ENCODE assay signal across 13 mouse cellular contexts in the genomic region with DNA sequence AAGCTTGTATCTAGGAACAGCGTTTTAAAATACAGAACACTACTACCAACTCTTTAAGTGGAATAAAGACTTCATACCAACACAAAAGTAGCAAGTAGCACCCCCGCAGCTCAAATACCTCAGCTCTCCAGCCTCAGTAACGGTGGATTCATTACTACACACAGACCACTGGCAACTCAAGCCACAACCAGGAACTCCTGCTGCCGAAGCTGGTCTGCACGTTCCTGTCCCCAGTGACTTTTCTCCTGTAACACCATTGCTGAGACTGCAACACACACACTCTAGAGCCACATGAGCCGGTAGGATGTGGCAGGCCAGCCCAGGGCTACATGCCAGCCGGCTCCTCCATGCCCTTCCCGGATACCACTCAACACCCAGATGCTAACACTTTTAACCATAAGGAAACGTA. TPM values are rescaled to one million over a fixed set of nuclear protein-coding genes. Genes with fewer than 3 reads are reported as not detected.
DNase-seq lines count a peak whose midpoint lies in the region; ATAC-seq and TF ChIP-seq lines count a peak whose summit lies in the region.
"Had no signal": no experiment of that assay in that cellular context is flagged by ENCODE, and none has a peak within 500 bp of the region (broad histone marks: within the 10 kb centered on the region; RNA-seq: fewer than 3 reads in every experiment).

No protein-coding gene starts in this region.

- no peaks in the 10 kb centered on the region for H3K9me3 ChIP-seq in forebrain, postnatal 0 days (ENCODE audit: low read length)
- H3K9me3 ChIP-seq in forebrain, embryonic 11.5 days (ENCODE audit: control insufficient read depth, low read length), result no peaks in the 10 kb centered on the region
- no peaks in the 10 kb centered on the region for H3K9me3 ChIP-seq in limb, embryonic 15.5 days
- H3K9me3 ChIP-seq in hindbrain, postnatal 0 days (ENCODE audit: low read length), result no peaks in the 10 kb centered on the region
- H3K9me3 ChIP-seq: kidney, embryonic 15.5 days; liver, embryonic 12.5 days; midbrain, embryonic 12.5 days had no signal

- H3K27ac ChIP-seq in forebrain, postnatal 0 days (ENCODE audit: low read depth, low read length), result peak overlapping the region; percentile 62
- no peak overlapping the region for H3K27ac ChIP-seq in forebrain, embryonic 11.5 days (ENCODE audit: low read depth, low read length)
- peak overlapping the region; percentile 71 for H3K27ac ChIP-seq in limb, embryonic 15.5 days
- H3K27ac ChIP-seq in hindbrain, postnatal 0 days, result no peak overlapping the region
- H3K27ac ChIP-seq: kidney, embryonic 15.5 days; liver, embryonic 12.5 days; midbrain, embryonic 12.5 days had no signal

- no peaks in the 10 kb centered on the region for H3K36me3 ChIP-seq in forebrain, postnatal 0 days (ENCODE audit: insufficient read depth)
- no peaks in the 10 kb centered on the region for H3K36me3 ChIP-seq in forebrain, embryonic 11.5 days (ENCODE audit: control insufficient read depth, insufficient read depth, low read length)
- no peaks in the 10 kb centered on the region for H3K36me3 ChIP-seq in limb, embryonic 15.5 days
- no peaks in the 10 kb centered on the region for H3K36me3 ChIP-seq in hindbrain, postnatal 0 days (ENCODE audit: insufficient read depth, low read length)
- H3K36me3 ChIP-seq: kidney, embryonic 15.5 days; liver, embryonic 12.5 days; midbrain, embryonic 12.5 days had no signal

- no peaks in the 10 kb centered on the region for H3K4me1 ChIP-seq in forebrain, postnatal 0 days (ENCODE audit: insufficient read depth)
- H3K4me1 ChIP-seq in forebrain, embryonic 11.5 days (replicated peaks; ENCODE audit: control insufficient read depth, insufficient read depth, low read length), result no peaks in the 10 kb centered on the region
- H3K4me1 ChIP-seq in limb, embryonic 15.5 days, result peaks cover 22% of the 10 kb centered on the region
- no peaks in the 10 kb centered on the region for H3K4me1 ChIP-seq in hindbrain, postnatal 0 days (ENCODE audit: insufficient read depth, low read length)
- H3K4me1 ChIP-seq: midbrain, embryonic 12.5 days had no signal

- H3K4me2 ChIP-seq in forebrain, postnatal 0 days (ENCODE audit: low read depth), result 0 out of 2 replicates have a peak overlapping the region, but pooled peaks have one; percentile 10
- no peak overlapping the region for H3K4me2 ChIP-seq in forebrain, embryonic 11.5 days (ENCODE audit: low read depth, low read length, severe bottlenecking)
- no peak overlapping the region for H3K4me2 ChIP-seq in limb, embryonic 15.5 days
- no peak overlapping the region for H3K4me2 ChIP-seq in hindbrain, postnatal 0 days (ENCODE audit: low read depth, low read length)
- H3K4me2 ChIP-seq: kidney, embryonic 15.5 days; liver, embryonic 12.5 days; midbrain, embryonic 12.5 days had no signal

- no peak for ATAC-seq in forebrain, postnatal 0 days
- no peak for ATAC-seq in forebrain, embryonic 11.5 days (replicated peaks; ENCODE audit: low FRiP score)
- no peak for ATAC-seq in limb, embryonic 15.5 days (ENCODE audit: insufficient number of reproducible peaks, low FRiP score, low TSS enrichment, low read depth)
- ATAC-seq in hindbrain, postnatal 0 days, result no peak
- ATAC-seq: liver, embryonic 12.5 days had no signal

- no peak for TF ChIP-seq CTCF in forebrain, postnatal 0 days (IDR thresholded peaks at IDR 0.05; ENCODE audit: low read depth)
- TF ChIP-seq CTCF in hindbrain, postnatal 0 days (IDR thresholded peaks at IDR 0.05; ENCODE audit: low read depth), result no peak

- WGBS in forebrain, postnatal 0 days, result 68% methylated on average over 9 of the region's 9 CpGs
- 84% methylated on average over 9 of the region's 9 CpGs for WGBS in forebrain, embryonic 11.5 days
- 23% methylated on average over 9 of the region's 9 CpGs for WGBS in limb, embryonic 15.5 days
- 69% methylated on average over 9 of the region's 9 CpGs for WGBS in hindbrain, postnatal 0 days

- H3K27me3 ChIP-seq in forebrain, postnatal 0 days (ENCODE audit: insufficient read depth, low read length), result no peaks in the 10 kb centered on the region
- H3K27me3 ChIP-seq in forebrain, embryonic 11.5 days (ENCODE audit: control insufficient read depth, insufficient read depth, low read length), result no peaks in the 10 kb centered on the region
- no peaks in the 10 kb centered on the region for H3K27me3 ChIP-seq in limb, embryonic 15.5 days
- H3K27me3 ChIP-seq in hindbrain, postnatal 0 days (ENCODE audit: insufficient read depth, low read length), result no peaks in the 10 kb centered on the region
- H3K27me3 ChIP-seq: kidney, embryonic 15.5 days; liver, embryonic 12.5 days; midbrain, embryonic 12.5 days had no signal

- DNase-seq in forebrain, postnatal 0 days, result peak; percentile 25
- no peak for DNase-seq in forebrain, embryonic 11.5 days (ENCODE audit: low spot score)
- DNase-seq in right cerebral cortex, adult 18-20 months, result peak; percentile 21
- no peak for DNase-seq in right cerebral cortex, postnatal 14 days
- no peak for DNase-seq in spleen, postnatal 14 days (ENCODE audit: low spot score in 2 of 2)
- no peak for DNase-seq in hindbrain, postnatal 0 days (ENCODE audit: low spot score)
- DNase-seq in layer of hippocampus, adult 9-10 months (ENCODE audit: low spot score), result no peak

- H3K4me3 ChIP-seq in forebrain, postnatal 0 days (ENCODE audit: low read depth, low read length), result no peak overlapping the region
- H3K4me3 ChIP-seq in forebrain, embryonic 11.5 days (ENCODE audit: low read depth, low read length), result no peak overlapping the region
- H3K4me3 ChIP-seq in limb, embryonic 15.5 days, result no peak overlapping the region
- H3K4me3 ChIP-seq in hindbrain, postnatal 0 days (ENCODE audit: low read length), result no peak overlapping the region
- H3K4me3 ChIP-seq: kidney, embryonic 15.5 days; liver, embryonic 12.5 days; midbrain, embryonic 12.5 days had no signal

- no peak overlapping the region for H3K9ac ChIP-seq in forebrain, postnatal 0 days
- no peak overlapping the region for H3K9ac ChIP-seq in forebrain, embryonic 11.5 days (ENCODE audit: low read length)
- no peak overlapping the region for H3K9ac ChIP-seq in limb, embryonic 15.5 days
- no peak overlapping the region; the same call in 1 of the 2 replicates for H3K9ac ChIP-seq in hindbrain, postnatal 0 days (replicated peaks; ENCODE audit: low read length)
- H3K9ac ChIP-seq: kidney, embryonic 15.5 days; liver, embryonic 12.5 days; midbrain, embryonic 12.5 days had no signal

RNA-seq across cellular contexts. Expression of a gene that starts 20.0 kb away (rescaled TPM):
- total RNA-seq in forebrain, postnatal 0 days (2014; rRNA removed), result 35.9 and 50.6 TPM in 2 replicates
- 164 and 210 TPM in 2 replicates for polyA plus RNA-seq in forebrain, postnatal 0 days (2015; fragmentation: Nextera tagmentation; extraction: Ambion mirVana)
- polyA plus RNA-seq in forebrain, embryonic 11.5 days (2014; fragmentation: Nextera tagmentation; extraction: Ambion mirVana), result 410 and 411 TPM in 2 replicates
- 356 and 369 TPM in 2 replicates for polyA plus RNA-seq in limb, embryonic 15.5 days (2015; fragmentation: Nextera tagmentation; extraction: Ambion mirVana)
- 15.1 and 17.2 TPM in 2 replicates for total RNA-seq in hindbrain, postnatal 0 days (2014; rRNA removed)
- 203 and 213 TPM in 2 replicates for polyA plus RNA-seq in hindbrain, postnatal 0 days (2015; fragmentation: Nextera tagmentation; extraction: Ambion mirVana)

RNA-seq across cellular contexts. Expression of a gene that starts 46.9 kb away (rescaled TPM):
- total RNA-seq in forebrain, postnatal 0 days (2014; rRNA removed), result 0.15 and 0.33 TPM in 2 replicates
- 0.17 and 0.19 TPM in 2 replicates for polyA plus RNA-seq in forebrain, postnatal 0 days (2015; fragmentation: Nextera tagmentation; extraction: Ambion mirVana)
- polyA plus RNA-seq in forebrain, embryonic 11.5 days (2014; fragmentation: Nextera tagmentation; extraction: Ambion mirVana), result 0.72 TPM in 1 of 2 replicates, not detected in the other
- polyA plus RNA-seq in limb, embryonic 15.5 days (2015; fragmentation: Nextera tagmentation; extraction: Ambion mirVana), result not detected in 2 replicates
- total RNA-seq in hindbrain, postnatal 0 days (2014; rRNA removed), result 0.16 TPM in 1 of 2 replicates, not detected in the other
- 0.16 and 0.24 TPM in 2 replicates for polyA plus RNA-seq in hindbrain, postnatal 0 days (2015; fragmentation: Nextera tagmentation; extraction: Ambion mirVana)
- total RNA-seq: neutrophil, adult 5-6 weeks had no signal
- polyA plus RNA-seq: kidney, embryonic 15.5 days; midbrain, embryonic 12.5 days had no signal

RNA-seq across cellular contexts. Expression of a gene that starts 47.0 kb away (rescaled TPM):
- total RNA-seq in forebrain, postnatal 0 days (2014; rRNA removed), result 0.29 TPM in 1 of 2 replicates, not detected in the other
- polyA plus RNA-seq in forebrain, postnatal 0 days (2015; fragmentation: Nextera tagmentation; extraction: Ambion mirVana), result not detected in 2 replicates
- not detected in 2 replicates for polyA plus RNA-seq in forebrain, embryonic 11.5 days (2014; fragmentation: Nextera tagmentation; extraction: Ambion mirVana)
- not detected in 2 replicates for polyA plus RNA-seq in limb, embryonic 15.5 days (2015; fragmentation: Nextera tagmentation; extraction: Ambion mirVana)
- not detected in 2 replicates for total RNA-seq in hindbrain, postnatal 0 days (2014; rRNA removed)
- polyA plus RNA-seq in hindbrain, postnatal 0 days (2015; fragmentation: Nextera tagmentation; extraction: Ambion mirVana), result not detected in 2 replicates
- total RNA-seq: neutrophil, adult 5-6 weeks had no signal
- polyA plus RNA-seq: C2C12; kidney, embryonic 15.5 days; liver, embryonic 12.5 days; midbrain, embryonic 12.5 days had no signal

Comparison
In these comparisons a context has a peak if more than half of its experiments do, and no peak if none do; other contexts are left out.
1. DNase-seq: peak in forebrain, postnatal 0 days (single experiment) and right cerebral cortex, adult 18-20 months (single experiment); none in forebrain, embryonic 11.5 days (single experiment), right cerebral cortex, postnatal 14 days (single experiment), spleen, postnatal 14 days (0 of 2), hindbrain, postnatal 0 days (single experiment) and layer of hippocampus, adult 9-10 months (single experiment).
2. H3K27ac ChIP-seq: peak in forebrain, postnatal 0 days (single experiment) and limb, embryonic 15.5 days (single experiment); none in forebrain, embryonic 11.5 days (single experiment) and hindbrain, postnatal 0 days (single experiment).